Mouse (Mus musculus): ENCODE results near the gene Carns1. TPM values are rescaled to one million over a fixed set of nuclear protein-coding genes. Genes with fewer than 3 reads are reported as not detected.

Carns1 gene
- polyA plus RNA-seq, 1 experiment = 2.1 TPM

DNA sequence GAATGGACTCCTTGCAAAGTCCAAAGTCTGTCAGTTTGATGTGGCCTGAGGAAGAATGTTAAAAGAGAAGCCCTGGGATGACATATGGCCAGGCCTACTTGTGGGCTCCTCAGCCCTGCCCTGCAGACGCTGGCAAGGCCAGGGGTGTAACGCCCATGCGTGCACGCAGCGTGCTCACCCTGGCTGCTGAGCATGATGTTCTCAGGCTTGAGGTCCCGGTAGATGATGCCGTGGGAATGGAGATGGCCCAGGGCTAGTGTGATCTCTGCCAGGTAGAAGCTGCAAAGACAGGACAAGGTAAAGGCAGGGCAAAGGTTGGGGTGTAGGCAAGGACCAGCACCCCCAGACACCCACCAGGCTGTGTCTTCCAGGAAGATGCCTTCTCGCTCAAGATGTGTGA lies 16.2 kb downstream of the Carns1 start:
- H3K36me3 ChIP-seq (ENCODE audit: control insufficient read depth, insufficient read depth) = peaks cover 28% of the 10 kb centered on the region
- peaks cover 16% of the 10 kb centered on the region for H3K79me2 ChIP-seq (ENCODE audit: control insufficient read depth, insufficient read depth)

GRCm38 (mm10) chr19:4156771-4157170 lies 18.5 kb downstream of the Carns1 start:
- Histone ChIP-seq H3ac (ENCODE audit: control insufficient read depth, insufficient read length, low read depth) (no peak overlapping the region), H3K79me2 (ENCODE audit: control insufficient read depth, insufficient read depth) (peaks cover 4% of the 10 kb centered on the region), H3K79me3 (ENCODE audit: low read depth) (peaks cover 3% of the 10 kb centered on the region), H3K27me3 (ENCODE audit: control insufficient read depth, insufficient read depth, insufficient read length) (no peaks in the 10 kb centered on the region), H3K36me3 (ENCODE audit: control insufficient read depth, insufficient read depth) (peaks cover 37% of the 10 kb centered on the region), H3K4me3 (ENCODE audit: insufficient read depth, poor library complexity, severe bottlenecking) (no peak overlapping the region)
- TF ChIP-seq CEBPB (IDR thresholded peaks at IDR 0.05; ENCODE audit: low read depth) (no peak), MYOD1 (IDR thresholded peaks at IDR 0.05; ENCODE audit: control insufficient read depth, insufficient read length, low read depth) (no peak), USF1 (IDR thresholded peaks at IDR 0.05; ENCODE audit: low read depth) (no peak), CTCF (IDR thresholded peaks at IDR 0.05; ENCODE audit: control insufficient read depth, insufficient read depth, insufficient read length) (no peak), MYOG (IDR thresholded peaks at IDR 0.05; ENCODE audit: control insufficient read depth, extremely low read depth, insufficient read length) (no peak), MAX (IDR thresholded peaks at IDR 0.05) (no peak), FOSL1 (IDR thresholded peaks at IDR 0.05; ENCODE audit: insufficient read depth, low read length, poor library complexity, severe bottlenecking) (no peak)

More for the DNA sequence above, 16.2 kb downstream of the Carns1 start:
- Histone ChIP-seq H3K79me3 (ENCODE audit: low read depth) (peaks cover 8% of the 10 kb centered on the region), H3ac (ENCODE audit: control insufficient read depth, insufficient read length, low read depth) (no peak overlapping the region), H3K27me3 (ENCODE audit: control insufficient read depth, insufficient read depth, insufficient read length) (no peaks in the 10 kb centered on the region), H3K4me3 (ENCODE audit: insufficient read depth, poor library complexity, severe bottlenecking) (no peak overlapping the region)
- TF ChIP-seq CTCF (IDR thresholded peaks at IDR 0.05; ENCODE audit: control insufficient read depth, insufficient read depth, insufficient read length) (no peak), USF1 (IDR thresholded peaks at IDR 0.05; ENCODE audit: low read depth) (no peak), MAX (IDR thresholded peaks at IDR 0.05) (no peak), CEBPB (IDR thresholded peaks at IDR 0.05; ENCODE audit: low read depth) (no peak), MYOD1 (IDR thresholded peaks at IDR 0.05; ENCODE audit: control insufficient read depth, insufficient read length, low read depth) (no peak), FOSL1 (IDR thresholded peaks at IDR 0.05; ENCODE audit: insufficient read depth, low read length, poor library complexity, severe bottlenecking) (no peak), MYOG (IDR thresholded peaks at IDR 0.05; ENCODE audit: control insufficient read depth, extremely low read depth, insufficient read length) (no peak)

DNA sequence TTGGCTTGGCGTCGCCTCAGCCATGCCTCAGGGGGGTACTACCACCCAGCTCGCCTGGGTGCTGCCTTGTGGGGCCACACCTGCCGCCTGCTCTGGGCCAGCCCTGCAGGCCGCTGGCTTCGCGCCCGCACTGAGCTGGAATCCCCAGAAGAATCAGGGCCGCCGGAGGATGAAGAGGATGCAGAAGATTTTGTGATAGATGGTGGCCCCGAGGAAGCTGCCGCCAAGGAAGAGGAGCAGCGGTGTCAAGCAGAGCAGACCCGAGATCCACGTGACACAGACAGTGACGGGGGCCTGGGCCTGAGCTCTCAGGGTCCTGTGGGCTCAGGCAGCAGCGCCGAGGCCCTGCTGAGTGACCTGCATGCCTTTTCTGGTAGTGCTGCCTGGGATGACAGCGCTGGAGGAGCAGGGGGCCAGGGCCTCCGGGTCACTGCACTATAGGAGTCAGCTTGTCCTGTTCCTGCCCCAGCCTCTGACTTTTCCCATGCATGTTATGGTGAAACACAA lies 19.2 kb downstream of the Carns1 start:
- no peaks in the 10 kb centered on the region for H3K27me3 ChIP-seq (ENCODE audit: control insufficient read depth, insufficient read depth, insufficient read length)

DNA sequence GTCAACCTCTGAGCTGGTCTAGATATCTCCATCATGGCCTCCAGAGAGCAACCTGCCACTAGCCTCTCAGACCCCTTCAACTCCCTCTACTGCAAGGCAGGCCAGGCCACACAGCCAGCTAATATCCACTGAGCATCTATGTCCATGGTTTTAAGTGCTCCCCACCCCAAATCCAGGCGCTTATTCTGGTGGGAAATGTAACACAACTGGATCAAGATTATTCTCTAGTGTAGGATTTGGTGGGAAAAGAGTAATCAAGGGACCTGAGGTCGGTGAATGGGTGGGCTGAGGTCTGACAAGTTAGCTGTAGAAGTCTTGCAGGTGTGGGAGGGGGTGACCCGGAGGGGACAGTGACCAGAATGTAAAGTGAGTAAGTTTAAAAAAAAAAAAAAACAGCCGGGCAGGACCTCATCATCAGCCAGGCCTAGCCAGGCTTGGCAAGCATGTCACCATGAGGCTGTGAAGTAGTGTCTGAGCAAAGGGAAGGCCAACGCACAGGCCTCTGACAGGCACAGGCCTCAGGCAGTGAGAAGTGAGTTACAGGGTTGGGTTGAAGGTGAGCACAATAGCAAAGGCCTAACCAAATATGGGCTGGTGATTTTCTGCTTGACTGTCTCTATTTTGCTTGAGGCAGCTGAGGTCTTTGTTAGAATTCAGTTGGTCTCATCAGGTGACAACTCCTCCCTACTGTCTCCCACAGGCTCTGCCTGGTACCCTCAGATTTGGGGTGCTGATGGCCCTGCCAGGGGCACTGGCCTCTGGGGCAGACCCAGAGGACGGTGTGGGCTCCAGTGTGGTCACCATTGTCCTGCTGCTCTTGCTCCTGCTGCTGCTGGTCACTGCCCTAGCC lies 19.8 kb downstream of the Carns1 start:
- peaks cover 37% of the 10 kb centered on the region for H3K36me3 ChIP-seq (ENCODE audit: control insufficient read depth, insufficient read depth)

More for the DNA sequence above, 19.2 kb downstream of the Carns1 start:
- Histone ChIP-seq H3ac (ENCODE audit: control insufficient read depth, insufficient read length, low read depth) (no peak overlapping the region), H3K4me3 (ENCODE audit: insufficient read depth, poor library complexity, severe bottlenecking) (no peak overlapping the region), H3K79me3 (ENCODE audit: low read depth) (no peaks in the 10 kb centered on the region), H3K79me2 (ENCODE audit: control insufficient read depth, insufficient read depth) (peaks cover 2% of the 10 kb centered on the region), H3K36me3 (ENCODE audit: control insufficient read depth, insufficient read depth) (peaks cover 33% of the 10 kb centered on the region)
- TF ChIP-seq MAX (IDR thresholded peaks at IDR 0.05) (no peak), USF1 (IDR thresholded peaks at IDR 0.05; ENCODE audit: low read depth) (no peak)

GRCm38 (mm10) chr19:4154437-4155222 lies 20.6 kb downstream of the Carns1 start:
- Histone ChIP-seq H3K79me3 (ENCODE audit: low read depth) (peaks cover 5% of the 10 kb centered on the region), H3K36me3 (ENCODE audit: control insufficient read depth, insufficient read depth) (peaks cover 37% of the 10 kb centered on the region), H3K79me2 (ENCODE audit: control insufficient read depth, insufficient read depth) (peaks cover 17% of the 10 kb centered on the region), H3ac (ENCODE audit: control insufficient read depth, insufficient read length, low read depth) (no peak overlapping the region), H3K4me3 (ENCODE audit: insufficient read depth, poor library complexity, severe bottlenecking) (no peak overlapping the region), H3K27me3 (ENCODE audit: control insufficient read depth, insufficient read depth, insufficient read length) (no peaks in the 10 kb centered on the region)
- no peak for TF ChIP-seq USF1 (IDR thresholded peaks at IDR 0.05; ENCODE audit: low read depth)
- TF ChIP-seq CEBPB (IDR thresholded peaks at IDR 0.05; ENCODE audit: low read depth) = no peak
- no peak for TF ChIP-seq CTCF (IDR thresholded peaks at IDR 0.05; ENCODE audit: control insufficient read depth, insufficient read depth, insufficient read length)
- no peak for TF ChIP-seq MYOG (IDR thresholded peaks at IDR 0.05; ENCODE audit: control insufficient read depth, extremely low read depth, insufficient read length)
- TF ChIP-seq MYOD1 (IDR thresholded peaks at IDR 0.05; ENCODE audit: control insufficient read depth, insufficient read length, low read depth) = no peak
- TF ChIP-seq FOSL1 (IDR thresholded peaks at IDR 0.05; ENCODE audit: insufficient read depth, low read length, poor library complexity, severe bottlenecking) = no peak
- TF ChIP-seq MAX (IDR thresholded peaks at IDR 0.05) = no peak

More for the DNA sequence above, 19.8 kb downstream of the Carns1 start:
- H3ac ChIP-seq (ENCODE audit: control insufficient read depth, insufficient read length, low read depth) = no peak overlapping the region
- no peak for TF ChIP-seq USF1 (IDR thresholded peaks at IDR 0.05; ENCODE audit: low read depth)
- no peak for TF ChIP-seq MYOD1 (IDR thresholded peaks at IDR 0.05; ENCODE audit: control insufficient read depth, insufficient read length, low read depth)
- TF ChIP-seq MAX (IDR thresholded peaks at IDR 0.05) = no peak
- TF ChIP-seq FOSL1 (IDR thresholded peaks at IDR 0.05; ENCODE audit: insufficient read depth, low read length, poor library complexity, severe bottlenecking) = no peak
- TF ChIP-seq MYOG (IDR thresholded peaks at IDR 0.05; ENCODE audit: control insufficient read depth, extremely low read depth, insufficient read length) = no peak
- TF ChIP-seq CTCF (IDR thresholded peaks at IDR 0.05; ENCODE audit: control insufficient read depth, insufficient read depth, insufficient read length) = no peak
- no peak for TF ChIP-seq CEBPB (IDR thresholded peaks at IDR 0.05; ENCODE audit: low read depth)
- H3K79me2 ChIP-seq (ENCODE audit: control insufficient read depth, insufficient read depth) = peaks cover 8% of the 10 kb centered on the region
- H3K27me3 ChIP-seq (ENCODE audit: control insufficient read depth, insufficient read depth, insufficient read length) = no peaks in the 10 kb centered on the region
- no peaks in the 10 kb centered on the region for H3K79me3 ChIP-seq (ENCODE audit: low read depth)
- no peak overlapping the region for H3K4me3 ChIP-seq (ENCODE audit: insufficient read depth, poor library complexity, severe bottlenecking)
